Mouse (Mus musculus) heart, embryonic 15.5 days (tissue): Measurements from ENCODE around the gene Trim69. TPM values are rescaled to one million over a fixed set of nuclear protein-coding genes. Genes with fewer than 3 reads are reported as not detected.

ENCODE experiments used
- ATAC-seq: fragments of 200-750 bp; cut with Nextera tagmentation; replicated peaks from 2 replicates; pipeline ENCODE4 v1.8.0; 2017; ENCODE audit warnings: low read depth, moderate TSS enrichment; ENCODE audit not compliant: insufficient number of reproducible peaks, insufficient read depth, low FRiP score
- H3K27ac ChIP-seq: fragments of 300-500 bp; sonication (generic); 2 replicates; pipeline ENCODE4 v1.5.1; 2015; ENCODE audit warnings: mild to moderate bottlenecking, inconsistent platforms
- H3K27me3 ChIP-seq: fragments of 300-500 bp; sonication (generic); 2 replicates; pipeline ENCODE4 v1.6.1; 2015; ENCODE audit warnings: inconsistent platforms
- H3K36me3 ChIP-seq: fragments of 300-500 bp; sonication (generic); 2 replicates; pipeline ENCODE4 v1.6.1; 2015; ENCODE audit warnings: mild to moderate bottlenecking, inconsistent platforms
- H3K4me1 ChIP-seq: fragments of 300-500 bp; sonication (generic); replicated peaks from 2 replicates; pipeline ENCODE4 v1.6.1; 2015; ENCODE audit warnings: inconsistent platforms
- H3K4me2 ChIP-seq: fragments of 300-500 bp; sonication (generic); 2 replicates; pipeline ENCODE4 v1.6.1; 2015; ENCODE audit warnings: inconsistent platforms, mild to moderate bottlenecking, moderate library complexity
- H3K4me3 ChIP-seq: fragments of 300-500 bp; sonication (generic); 2 replicates; pipeline ENCODE4 v1.5.1; 2015; ENCODE audit warnings: mild to moderate bottlenecking, inconsistent platforms
- H3K9ac ChIP-seq: fragments of 300-500 bp; sonication (generic); 2 replicates; pipeline ENCODE4 v1.6.1; 2015; ENCODE audit warnings: mild to moderate bottlenecking, inconsistent platforms
- H3K9me3 ChIP-seq: fragments of 300-500 bp; sonication (generic); replicated peaks from 2 replicates; pipeline ENCODE4 v1.6.1; 2016; ENCODE audit warnings: inconsistent platforms
- WGBS: fragments of 180-500 bp; shearing (Covaris S2); methylation state at CpG from one replicate; pipeline ENCODE4 v1.1.7; 2015; ENCODE audit warnings: mixed read lengths; 5-methylcytosine and 5-hydroxymethylcytosine counted together
- polyA plus RNA-seq: library from polyadenylated mRNA; unstranded; fragments of >200 nt; fragmentation: Nextera tagmentation; extraction: Ambion mirVana; gene quantifications from 2 replicates; pipeline ENCODE4 v1.2.1, GENCODE M21; 2015

Gene Trim69
- polyA plus RNA-seq, 1 experiment from 2014 or later: not detected

- H3K9me3 ChIP-seq: no peaks in the 10 kb centered on the region
- no peaks in the 10 kb centered on the region for H3K36me3 ChIP-seq
- H3K4me2 ChIP-seq: no peak overlapping the region
- 26% methylated on average over 4 of the region's 4 CpGs for WGBS
- no peak overlapping the region for H3K27ac ChIP-seq
- ATAC-seq: no peak
- H3K27me3 ChIP-seq: no peaks in the 10 kb centered on the region
- no peak overlapping the region for H3K4me3 ChIP-seq
- H3K4me1 ChIP-seq: no peaks in the 10 kb centered on the region; the same call in 1 of the 2 replicates
- H3K9ac ChIP-seq: no peak overlapping the region
Observed at GRCm38 (mm10) chr2:122221378-122221777, 60.9 kb downstream of the Trim69 start.

DNA sequence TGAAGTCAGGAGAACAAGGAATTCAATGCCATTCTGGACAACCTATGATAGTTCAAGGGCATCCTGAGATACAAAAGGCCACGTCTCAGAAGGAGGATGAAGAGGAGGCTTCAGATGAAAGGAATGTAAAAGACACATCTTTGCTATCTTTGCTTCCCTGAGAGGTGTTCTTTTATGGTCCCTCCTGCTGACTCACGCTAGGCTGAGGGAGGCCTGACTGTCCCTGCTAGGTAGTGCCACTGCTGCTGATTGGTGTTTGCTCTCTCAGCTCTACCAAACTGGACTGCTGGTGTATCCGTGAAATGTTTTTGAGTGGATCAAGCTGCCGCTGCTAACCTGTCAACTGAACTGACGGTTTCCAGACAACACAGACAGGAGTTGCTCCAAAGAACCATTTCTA, 61.3 kb downstream of the Trim69 start:
- H3K4me1 ChIP-seq: no peaks in the 10 kb centered on the region; the same call in 1 of the 2 replicates
- no peak overlapping the region for H3K4me3 ChIP-seq
- no peaks in the 10 kb centered on the region for H3K27me3 ChIP-seq
- ATAC-seq: no peak
- no peaks in the 10 kb centered on the region for H3K9me3 ChIP-seq
- no peak overlapping the region for H3K9ac ChIP-seq
- H3K27ac ChIP-seq: no peak overlapping the region
- H3K4me2 ChIP-seq: no peak overlapping the region
- WGBS: 17% methylated on average over 5 of the region's 5 CpGs
- no peaks in the 10 kb centered on the region for H3K36me3 ChIP-seq

- Histone ChIP-seq H3K4me1 (no peaks in the 10 kb centered on the region; the same call in 1 of the 2 replicates), H3K9me3 (no peaks in the 10 kb centered on the region), H3K4me2 (no peak overlapping the region), H3K27me3 (no peaks in the 10 kb centered on the region), H3K4me3 (no peak overlapping the region), H3K9ac (no peak overlapping the region), H3K27ac (no peak overlapping the region), H3K36me3 (no peaks in the 10 kb centered on the region)
- no peak for ATAC-seq
- WGBS: 70% methylated on average over 5 of the region's 5 CpGs
Observed at GRCm38 (mm10) chr2:122222272-122222671, 61.8 kb downstream of the Trim69 start.

- Histone ChIP-seq H3K36me3 (no peaks in the 10 kb centered on the region), H3K9ac (no peak overlapping the region), H3K4me2 (no peak overlapping the region), H3K27ac (no peak overlapping the region), H3K4me3 (no peak overlapping the region), H3K4me1 (no peaks in the 10 kb centered on the region; the same call in 1 of the 2 replicates), H3K27me3 (no peaks in the 10 kb centered on the region), H3K9me3 (no peaks in the 10 kb centered on the region)
- ATAC-seq: no peak
Observed at GRCm38 (mm10) chr2:122223654-122224053, 63.2 kb downstream of the Trim69 start.

Other genes with a start within 250 kb of the Trim69 start
- 32.2 and 34.0 TPM in 2 replicates for gene Ctdspl2, start 204.7 kb upstream of the Trim69 start, polyA plus RNA-seq
- gene Mageb3, start 204.6 kb upstream of the Trim69 start, polyA plus RNA-seq: 0.05 and 0.06 TPM in 2 replicates
- 9.4 and 10.2 TPM in 2 replicates for gene Eif3j1, start 132.2 kb upstream of the Trim69 start, polyA plus RNA-seq
- gene Spg11, start 42.3 kb upstream of the Trim69 start, polyA plus RNA-seq: 4.7 and 5.8 TPM in 2 replicates
- 260 and 322 TPM in 2 replicates for gene B2m, start 13.0 kb upstream of the Trim69 start, polyA plus RNA-seq
- gene Patl2, start 25.5 kb downstream of the Trim69 start, polyA plus RNA-seq: 0.05 and 0.10 TPM in 2 replicates
- not detected in 2 replicates for gene Terb2, start 25.6 kb downstream of the Trim69 start, polyA plus RNA-seq
- gene Sord, start 74.0 kb downstream of the Trim69 start, polyA plus RNA-seq: 56.4 TPM in 2 replicates
- 0.05 and 0.13 TPM in 2 replicates for gene Duox2, start 137.7 kb downstream of the Trim69 start, polyA plus RNA-seq
- not detected in 2 replicates for gene Duoxa2, start 138.2 kb downstream of the Trim69 start, polyA plus RNA-seq
- gene Duoxa1, start 153.0 kb downstream of the Trim69 start, polyA plus RNA-seq: 1.2 TPM in 1 of 2 replicates, not detected in the other
- 0.03 and 0.04 TPM in 2 replicates for gene Duox1, start 155.0 kb downstream of the Trim69 start, polyA plus RNA-seq
- 2.0 and 2.7 TPM in 2 replicates for gene Shf, start 208.5 kb downstream of the Trim69 start, polyA plus RNA-seq